13 mouse cellular contexts compared by ENCODE assay signal in the genomic region with DNA sequence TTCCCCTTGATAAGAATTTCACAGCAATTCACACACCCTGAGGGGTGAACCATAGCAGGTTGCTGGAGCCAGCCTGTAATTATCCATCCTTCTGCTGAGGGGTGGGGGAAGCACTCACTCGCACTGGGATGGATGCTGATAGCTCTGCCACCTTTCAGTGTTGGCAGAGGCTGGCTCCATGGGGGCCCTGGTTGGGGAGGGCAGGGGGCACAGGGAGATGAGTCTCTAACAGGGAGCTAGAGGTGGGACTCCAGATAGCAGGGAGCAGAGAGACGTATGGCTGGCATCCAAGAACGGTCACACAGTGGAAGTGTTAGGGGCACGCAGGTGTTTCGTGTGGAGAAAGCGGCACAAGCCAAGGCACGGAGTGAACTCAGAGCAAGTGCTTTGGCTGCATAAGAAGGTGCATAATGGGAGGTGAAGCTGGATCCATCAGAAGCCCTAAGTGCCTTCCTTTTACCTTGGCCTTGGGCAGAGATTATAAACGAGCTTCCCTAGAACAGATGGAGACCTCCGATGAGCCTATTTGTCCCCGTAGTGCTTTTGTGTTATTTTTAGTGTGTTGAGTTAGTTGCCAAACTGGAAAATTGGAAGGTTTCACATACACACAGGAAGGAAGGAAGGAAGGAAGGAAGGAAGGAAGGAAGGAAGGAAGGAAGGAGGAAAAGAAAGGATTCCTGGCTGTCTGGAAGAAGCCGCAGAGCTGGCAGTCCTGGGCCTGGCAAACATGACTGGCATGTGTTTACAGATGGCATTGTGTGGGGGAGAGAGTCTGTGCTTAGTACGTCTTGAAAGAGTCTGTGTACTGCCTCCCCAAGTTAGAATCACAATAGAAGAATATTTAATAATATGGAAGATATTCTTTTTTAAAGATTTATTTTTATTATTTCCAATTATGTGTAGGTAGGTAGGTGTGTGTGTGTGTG.
DNase-seq lines count a peak whose midpoint lies in the region; ATAC-seq lines count a peak whose summit lies in the region.
"Had no signal": no experiment of that assay in that cellular context is flagged by ENCODE, and none has a peak within 500 bp of the region (broad histone marks: within the 10 kb centered on the region; RNA-seq: fewer than 3 reads in every experiment).

No protein-coding gene starts in this region.

- intact Hi-C loops in left cerebral cortex, postnatal 4 days (cut with DNase I) = no loop called here

- H3K9me3 ChIP-seq in hindbrain, embryonic 14.5 days (ENCODE audit: control insufficient read depth, low read length) = no peaks in the 10 kb centered on the region
- no peaks in the 10 kb centered on the region for H3K9me3 ChIP-seq in midbrain, embryonic 16.5 days (replicated peaks; ENCODE audit: control insufficient read depth, low read length, poor library complexity, severe bottlenecking)
- H3K9me3 ChIP-seq: embryonic facial prominence, embryonic 15.5 days had no signal

- H3K27me3 ChIP-seq in hindbrain, embryonic 14.5 days (ENCODE audit: control insufficient read depth, insufficient read depth, low read length) = no peaks in the 10 kb centered on the region
- H3K27me3 ChIP-seq in midbrain, embryonic 16.5 days (ENCODE audit: control insufficient read depth, insufficient read depth, low read depth, low read length) = no peaks in the 10 kb centered on the region
- H3K27me3 ChIP-seq: CH12.LX had no signal

- H3K36me3 ChIP-seq in hindbrain, embryonic 14.5 days (replicated peaks; ENCODE audit: control insufficient read depth, insufficient read depth) = no peaks in the 10 kb centered on the region
- H3K36me3 ChIP-seq in midbrain, embryonic 16.5 days (ENCODE audit: control insufficient read depth, insufficient read depth, low read length) = no peaks in the 10 kb centered on the region
- H3K36me3 ChIP-seq: embryonic facial prominence, embryonic 15.5 days had no signal

- H3K4me3 ChIP-seq in hindbrain, embryonic 14.5 days (replicated peaks; ENCODE audit: low read length) = no peak overlapping the region
- no peak overlapping the region for H3K4me3 ChIP-seq in midbrain, embryonic 16.5 days (ENCODE audit: low read depth, low read length)
- H3K4me3 ChIP-seq: embryonic facial prominence, embryonic 15.5 days had no signal

- no peak overlapping the region for H3K4me2 ChIP-seq in hindbrain, embryonic 14.5 days (replicated peaks)
- H3K4me2 ChIP-seq in midbrain, embryonic 16.5 days (ENCODE audit: low read length) = no peak overlapping the region
- H3K4me2 ChIP-seq: embryonic facial prominence, embryonic 15.5 days had no signal

- peak overlapping the region; percentile 30 for H3K27ac ChIP-seq in hindbrain, embryonic 14.5 days
- H3K27ac ChIP-seq in midbrain, embryonic 16.5 days (ENCODE audit: low read length) = peak overlapping the region; percentile 71
- H3K27ac ChIP-seq: embryonic facial prominence, embryonic 15.5 days had no signal

- no peak overlapping the region for H3K9ac ChIP-seq in hindbrain, embryonic 14.5 days
- 0 out of 2 replicates have a peak overlapping the region, but pooled peaks have one; percentile 3 for H3K9ac ChIP-seq in midbrain, embryonic 16.5 days (ENCODE audit: low read depth, low read length)
- H3K9ac ChIP-seq: embryonic facial prominence, embryonic 15.5 days had no signal

- peaks cover 28% of the 10 kb centered on the region for H3K4me1 ChIP-seq in hindbrain, embryonic 14.5 days (replicated peaks; ENCODE audit: control insufficient read depth, insufficient read depth, low read length)
- peaks cover 9% of the 10 kb centered on the region for H3K4me1 ChIP-seq in midbrain, embryonic 16.5 days (ENCODE audit: control insufficient read depth, insufficient read depth, low read length)
- H3K4me1 ChIP-seq: embryonic facial prominence, embryonic 15.5 days had no signal

- WGBS in hindbrain, embryonic 14.5 days = 50% methylated on average over 12 of the region's 12 CpGs
- WGBS in midbrain, embryonic 16.5 days = 44% methylated on average over 12 of the region's 12 CpGs

- peak; percentile 78 for DNase-seq in left cerebral cortex, postnatal 4 days
- no peak for DNase-seq in left cerebral cortex, adult 9 months (ENCODE audit: low spot score in 2 of 2)
- DNase-seq in cerebellum, postnatal 10 days = peak; percentile 83 to 90
- DNase-seq in hindbrain, embryonic 14.5 days (ENCODE audit: low spot score) = peak; percentile 47
- no peak for DNase-seq in left cerebral cortex, adult 8-10 months (ENCODE audit: low spot score in 2 of 2)
- no peak for DNase-seq in ovary, postnatal 14 days (ENCODE audit: low spot score)
- DNase-seq: gastrocnemius, postnatal 36 days; kidney, adult 11 months; thymus, adult 18-20 months had no signal

- peak; percentile 68; the same call in 1 of the 2 replicates for ATAC-seq in hindbrain, embryonic 14.5 days (ENCODE audit: low FRiP score)
- ATAC-seq in midbrain, embryonic 16.5 days = peak; percentile 88
- ATAC-seq in megakaryocyte progenitor cell, adult 5-6 weeks (replicated peaks; ENCODE audit: poor library complexity) = no peak

Comparison
In these comparisons a context has a peak if more than half of its experiments do, and no peak if none do; other contexts are left out.
1. DNase-seq: peak in left cerebral cortex, postnatal 4 days (single experiment), cerebellum, postnatal 10 days (2 of 2) and hindbrain, embryonic 14.5 days (single experiment); none in left cerebral cortex, adult 9 months (0 of 2), left cerebral cortex, adult 8-10 months (0 of 2) and ovary, postnatal 14 days (single experiment).